Mouse (Mus musculus) urinary bladder, postnatal 0 days (tissue): ENCODE measurements around the gene Gpr83. TPM values are rescaled to one million over a fixed set of nuclear protein-coding genes. Genes with fewer than 3 reads are reported as not detected.

Experiments used
- polyA plus RNA-seq: library from polyadenylated mRNA; unstranded; fragments of >200 nt; fragmentation: Nextera tagmentation; extraction: Ambion mirVana; gene quantifications from 2 replicates; pipeline ENCODE4 v1.2.1, GENCODE M21; 2015

Gene Gpr83
- polyA plus RNA-seq, result 0.07 TPM in 1 of 2 replicates, not detected in the other

DNA sequence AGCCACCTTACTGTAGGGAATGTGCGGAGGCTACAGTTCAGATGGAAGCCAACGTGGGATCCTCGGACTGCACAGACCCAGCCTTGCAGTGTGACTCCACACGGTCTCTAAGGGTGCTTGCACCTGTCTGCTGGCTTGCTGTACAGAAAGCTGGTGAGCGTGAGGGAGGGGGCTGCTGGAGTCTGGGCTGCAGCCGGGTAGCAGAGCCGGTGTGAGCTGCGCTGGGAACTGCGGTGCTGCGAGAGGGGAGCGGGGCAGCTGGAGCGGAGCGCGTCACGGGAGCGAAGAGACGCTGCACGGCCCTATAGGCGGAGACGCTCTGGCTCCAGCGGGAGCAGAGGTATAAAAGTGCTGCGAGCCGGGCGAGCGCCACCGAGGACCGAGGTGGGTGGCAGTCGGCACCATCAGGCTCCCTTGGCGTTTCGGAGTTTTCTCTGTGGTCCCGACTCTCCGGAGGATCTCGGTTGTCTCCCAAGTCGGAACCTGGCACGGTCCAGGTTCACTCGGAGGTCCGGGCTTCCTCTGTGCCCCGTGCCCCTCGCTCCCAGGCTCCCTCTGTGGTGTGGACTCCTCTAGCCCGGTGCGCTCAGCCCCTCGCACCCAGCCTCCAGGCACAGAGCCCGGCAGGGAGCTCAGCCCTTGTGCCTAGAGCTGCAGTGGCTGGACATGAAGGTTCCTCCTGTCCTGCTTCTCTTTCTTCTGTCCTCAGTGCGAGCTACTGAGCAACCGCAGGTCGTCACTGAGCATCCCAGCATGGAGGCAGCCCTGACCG is at the start of gene Gpr83:
Gene Gpr83 (plus strand): TSS at position 343 of the 772 bp plus-strand sequence.

DNA sequence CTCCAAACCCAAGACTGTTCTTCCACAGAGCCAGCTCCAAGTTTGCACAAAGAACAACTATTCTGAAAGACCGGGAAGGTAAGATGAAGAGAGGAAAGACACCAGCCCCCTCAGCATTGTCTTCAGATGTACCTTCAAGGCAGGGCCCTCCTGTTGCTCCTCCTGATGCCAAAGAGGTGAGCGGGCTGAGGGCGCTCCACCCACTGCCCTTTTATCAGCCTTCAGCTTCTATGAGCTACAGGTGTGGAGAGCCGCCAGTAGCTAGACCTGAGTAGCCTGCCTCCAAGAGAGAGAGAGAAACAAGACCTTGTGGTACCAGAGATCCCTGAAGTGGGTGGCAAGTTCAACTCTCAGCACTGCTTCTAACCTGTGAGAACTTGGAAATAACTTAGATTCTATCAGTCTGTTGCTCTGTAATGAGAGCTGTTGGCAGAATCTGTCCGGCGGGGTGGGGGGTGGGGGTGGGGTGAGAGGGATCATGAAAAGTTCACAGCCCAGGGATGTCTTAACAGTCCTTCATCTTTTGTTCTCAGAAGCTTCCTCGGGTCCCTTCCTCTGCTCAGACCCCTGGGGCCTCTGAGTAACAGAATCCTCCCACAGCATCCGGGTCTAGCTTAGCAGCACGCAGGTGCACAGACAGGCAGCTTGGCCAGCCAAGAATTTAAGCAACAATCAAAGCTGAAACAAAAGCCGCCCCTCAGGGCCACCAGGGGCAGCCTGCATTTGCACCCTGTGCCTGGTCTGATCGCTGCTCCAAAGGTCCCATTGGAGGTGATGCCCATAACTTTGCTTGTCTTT is 43.8 kb downstream of the Gpr83 start, which contains the start of gene Izumo1r:
Gene Izumo1r (minus strand): TSS at position 369 of the 798 bp plus-strand sequence.

Other genes with a start within 250 kb of the Gpr83 start
- 10.7 and 13.1 TPM in 2 replicates for gene Amotl1, start 215.2 kb upstream of the Gpr83 start, polyA plus RNA-seq
- gene Piwil4, start 119.5 kb upstream of the Gpr83 start, polyA plus RNA-seq, result 0.24 and 0.34 TPM in 2 replicates
- 2.5 and 2.7 TPM in 2 replicates for gene Fut4, start 107.8 kb upstream of the Gpr83 start, polyA plus RNA-seq
- gene 1700012B09Rik, start 89.2 kb upstream of the Gpr83 start, polyA plus RNA-seq, result not detected in 2 replicates
- 12.7 and 13.8 TPM in 2 replicates for gene Mre11a, start 75.6 kb upstream of the Gpr83 start, polyA plus RNA-seq
- 23.4 and 30.1 TPM in 2 replicates for gene Ankrd49, start 75.4 kb upstream of the Gpr83 start, polyA plus RNA-seq
- not detected in 2 replicates for gene Izumo1r, start 43.7 kb downstream of the Gpr83 start, polyA plus RNA-seq
- gene Panx1, start 185.3 kb downstream of the Gpr83 start, polyA plus RNA-seq, result 18.2 and 19.1 TPM in 2 replicates